Mouse (Mus musculus): Measurements from ENCODE around the gene Gm21904. TPM values are rescaled to one million over a fixed set of nuclear protein-coding genes. Genes with fewer than 3 reads are reported as not detected.
"Not testable (repeated sequence)": the region's sequence is repeated elsewhere in the genome, so short reads cannot be mapped to it uniquely, and the experiment has no call there.

Gene Gm21904
- not detected in 2 replicates for total RNA-seq (2021)
- long read RNA-seq, result 0 reads

- DNase-seq, result not testable (repeated sequence)
These were observed at the start of gene Gm21904 for GRCm38 (mm10) chrY:17846166-17846565. Gm21904 (minus strand) TSS chrY:17846266.

GRCm38 (mm10) chrY:17874441-17874840, 28.4 kb upstream of the Gm21904 start, which contains the start of the genes Gm20772 and Gm20831:
Gm20772 (plus strand) TSS chrY:17874741.
Gm20831 (plus strand) TSS chrY:17874741.
- not testable (repeated sequence) for DNase-seq

Other genes with a start within 250 kb of the Gm21904 start
- gene Gm20772, start 28.5 kb upstream of the Gm21904 start, total RNA-seq (2021), result not detected in 2 replicates
- not detected in 2 replicates for gene Gm20831, start 28.5 kb upstream of the Gm21904 start, total RNA-seq (2021)
- gene Srsy, start 91.1 kb upstream of the Gm21904 start, total RNA-seq (2021), result not detected in 2 replicates
- gene Gm21764, start 215.5 kb upstream of the Gm21904 start, total RNA-seq (2021), result not detected in 2 replicates
- not detected in 2 replicates for gene Ssty1, start 242.8 kb upstream of the Gm21904 start, total RNA-seq (2021)

All from adrenal gland, postnatal 25 days (tissue).